Mouse (Mus musculus) liver, postnatal 0 days (tissue): ENCODE data around the gene Htra2. TPM values are rescaled to one million over a fixed set of nuclear protein-coding genes. Genes with fewer than 3 reads are reported as not detected.
A peak's percentile ranks its signal among the peaks of the same experiment; 100 is the strongest.

Experiments
- ATAC-seq: fragments of 200-750 bp; cut with Nextera tagmentation; 2 replicates; pipeline ENCODE4 v1.8.0; 2017; ENCODE audit warnings: mild to moderate bottlenecking, moderate library complexity
- DNase-seq: peaks from one replicate; pipeline ENCODE4 v3.0.0-alpha.2; 2016
- H3K27ac ChIP-seq: fragments of 300-500 bp; sonication (generic); 2 replicates; pipeline ENCODE4 v1.5.1; 2014; ENCODE audit warnings: antibody characterized with exemption, moderate library complexity, mild to moderate bottlenecking, low read depth
- H3K27me3 ChIP-seq: fragments of 300-500 bp; sonication (generic); 2 replicates; pipeline ENCODE4 v1.6.1; 2014; ENCODE audit warnings: low read length, control low read depth, mixed read lengths; ENCODE audit not compliant: insufficient read depth
- H3K36me3 ChIP-seq: fragments of 300-500 bp; sonication (generic); replicated peaks from 2 replicates; pipeline ENCODE4 v1.6.1; 2014; ENCODE audit warnings: mild to moderate bottlenecking, control low read depth, low read length, moderate library complexity, mixed read lengths; ENCODE audit not compliant: insufficient read depth
- H3K4me1 ChIP-seq: fragments of 300-500 bp; sonication (generic); 2 replicates; pipeline ENCODE4 v1.6.1; 2014; ENCODE audit warnings: antibody characterized with exemption, mild to moderate bottlenecking, control low read depth; ENCODE audit not compliant: insufficient read depth
- H3K4me2 ChIP-seq: fragments of 300-500 bp; sonication (generic); 2 replicates; pipeline ENCODE4 v1.6.1; 2014; ENCODE audit warnings: low read depth, mild to moderate bottlenecking, low read length, moderate library complexity, mixed read lengths
- H3K4me3 ChIP-seq: fragments of 300-500 bp; sonication (generic); 2 replicates; pipeline ENCODE4 v1.5.1; 2014; ENCODE audit warnings: low read depth, low read length
- H3K9ac ChIP-seq: fragments of 300-500 bp; sonication (generic); replicated peaks from 2 replicates; pipeline ENCODE4 v1.6.1; 2014; ENCODE audit warnings: mild to moderate bottlenecking, moderate library complexity
- H3K9me3 ChIP-seq: fragments of 300-500 bp; sonication (generic); 2 replicates; pipeline ENCODE4 v1.6.1; 2016; ENCODE audit warnings: mild to moderate bottlenecking, control low read depth, low read length, mixed read lengths
- CTCF ChIP-seq: sonication (generic); IDR thresholded peaks from 2 replicates; pipeline ENCODE4 v1.5.1; 2016; ENCODE audit warnings: antibody characterized with exemption, low read depth
- EP300 ChIP-seq: IDR thresholded peaks from 2 replicates; pipeline ENCODE4 v1.6.1; 2016; ENCODE audit warnings: antibody characterized with exemption, low read depth, mild to moderate bottlenecking
- WGBS: fragments of 180-500 bp; shearing (Covaris S2); extraction: QIAGEN DNeasy Blood & Tissue Kit; methylation state at CpG from one replicate; pipeline ENCODE4 v1.1.7; 2014; ENCODE audit not compliant: insufficient replicate concordance; 5-methylcytosine and 5-hydroxymethylcytosine counted together
- microRNA counts: library from miRNA; unstranded; fragments of <30 nt; microRNA quantifications from one replicate; lab custom pipeline; 2015
- microRNA-seq: library from miRNA; unstranded; fragments of <30 nt; microRNA quantifications from one replicate; pipeline ENCODE4, GENCODE M21; 2016
- polyA plus RNA-seq: library from polyadenylated mRNA; unstranded; fragments of >200 nt; fragmentation: Nextera tagmentation; extraction: Ambion mirVana; gene quantifications from 2 replicates; pipeline ENCODE4 v1.2.1, GENCODE M21; 2015

Htra2 gene
- polyA plus RNA-seq, 1 experiment from 2014 or later, result 34.7 TPM

DNA sequence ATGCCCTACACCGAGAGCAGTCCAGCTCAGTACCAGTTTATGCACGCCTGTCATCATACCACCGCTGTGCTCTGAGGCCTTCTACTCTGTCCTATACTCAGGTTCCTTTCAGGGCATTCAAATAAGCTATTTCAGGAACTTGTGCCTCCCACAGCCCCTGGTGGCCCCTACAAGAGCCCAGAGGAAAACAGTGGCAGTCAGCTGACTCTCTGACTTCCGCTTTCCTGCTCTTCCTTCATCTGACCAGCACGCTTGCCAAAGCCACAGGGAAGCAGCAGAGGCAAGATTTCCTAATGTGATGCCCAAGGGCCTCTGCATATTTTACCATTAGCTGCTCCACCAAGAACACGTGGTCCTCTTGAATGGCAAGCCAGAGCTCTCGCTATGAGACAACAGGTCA is 50.2 kb downstream of the Htra2 start:
- H3K4me2 ChIP-seq, result peak overlapping the region; percentile 56
- H3K4me1 ChIP-seq, result peaks cover 35% of the 10 kb centered on the region
- TF ChIP-seq CTCF (peak; percentile 31), EP300 (peak; percentile 34; the same call in 1 of the 2 replicates)
- peak; percentile 71 for ATAC-seq
- H3K9ac ChIP-seq, result no peak overlapping the region
- H3K27me3 ChIP-seq, result no peaks in the 10 kb centered on the region
- peak overlapping the region; percentile 17; the same call in 1 of the 2 replicates for H3K4me3 ChIP-seq
- H3K9me3 ChIP-seq, result no peaks in the 10 kb centered on the region
- no peaks in the 10 kb centered on the region for H3K36me3 ChIP-seq
- peak overlapping the region; percentile 69 for H3K27ac ChIP-seq
- DNase-seq, result peak; percentile 62
- WGBS, result 33% methylated on average over 7 of the region's 7 CpGs

DNA sequence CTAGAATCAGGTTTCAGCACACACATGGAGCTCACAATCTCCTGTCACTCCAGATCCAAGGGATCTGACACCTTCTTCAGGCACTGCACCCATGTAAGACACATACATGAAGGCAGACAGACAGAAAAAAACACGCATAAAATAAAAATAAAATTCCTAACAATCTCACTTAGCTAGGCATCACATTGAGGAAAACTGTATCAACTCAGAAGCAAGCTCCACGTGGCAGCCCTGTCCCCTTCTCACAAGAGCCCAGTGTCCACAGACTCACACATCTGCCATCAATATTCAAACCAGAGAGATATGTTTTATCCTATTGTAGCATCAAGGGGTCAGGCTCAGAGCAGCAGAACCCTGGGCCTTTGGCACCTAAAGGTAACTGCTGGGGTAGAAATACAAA is 50.8 kb downstream of the Htra2 start:
- TF ChIP-seq EP300 (no peak), CTCF (no peak)
- no peak overlapping the region; the same call in 1 of the 2 replicates for H3K9ac ChIP-seq
- peak overlapping the region; percentile 69 for H3K27ac ChIP-seq
- H3K4me3 ChIP-seq, result peak overlapping the region; percentile 17; the same call in 1 of the 2 replicates
- H3K27me3 ChIP-seq, result no peaks in the 10 kb centered on the region
- H3K4me1 ChIP-seq, result peaks cover 32% of the 10 kb centered on the region
- peak overlapping the region; percentile 56 for H3K4me2 ChIP-seq
- H3K36me3 ChIP-seq, result no peaks in the 10 kb centered on the region
- ATAC-seq, result no peak
- 54% methylated on average over 2 of the region's 2 CpGs for WGBS
- DNase-seq, result no peak
- no peaks in the 10 kb centered on the region for H3K9me3 ChIP-seq

DNA sequence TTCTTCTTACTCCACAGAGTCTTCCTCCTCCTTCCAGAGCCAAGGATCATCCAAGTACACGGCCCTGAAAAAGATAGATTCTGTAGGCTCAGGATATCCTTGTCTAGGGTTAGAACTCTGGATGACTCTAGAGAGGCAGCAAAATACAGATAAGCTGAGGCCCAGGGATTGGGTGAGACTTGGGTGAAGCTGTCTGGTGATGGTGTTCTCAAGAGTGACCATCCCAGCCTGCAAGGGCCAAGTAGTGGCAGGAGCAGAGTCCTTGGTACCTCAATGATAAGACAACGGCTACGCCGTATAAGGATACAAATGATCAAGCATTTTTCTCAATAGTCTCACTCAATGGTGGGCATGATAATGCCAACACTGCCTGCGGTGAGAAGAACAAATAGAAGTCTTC is 51.2 kb downstream of the Htra2 start:
- no peak for TF ChIP-seq EP300
- no peak for TF ChIP-seq CTCF
- WGBS, result 52% methylated on average over 5 of the region's 5 CpGs
- Histone ChIP-seq H3K4me1 (peaks cover 32% of the 10 kb centered on the region), H3K36me3 (no peaks in the 10 kb centered on the region), H3K4me3 (no peak overlapping the region), H3K9ac (0 out of 2 replicates have a peak overlapping the region, but pooled peaks have one; percentile 23), H3K9me3 (no peaks in the 10 kb centered on the region), H3K4me2 (peak overlapping the region; percentile 56), H3K27me3 (no peaks in the 10 kb centered on the region), H3K27ac (peak overlapping the region; percentile 69)
- ATAC-seq (0 out of 2 replicates have a peak, but pooled peaks have one; percentile 14), DNase-seq (no peak)

DNA sequence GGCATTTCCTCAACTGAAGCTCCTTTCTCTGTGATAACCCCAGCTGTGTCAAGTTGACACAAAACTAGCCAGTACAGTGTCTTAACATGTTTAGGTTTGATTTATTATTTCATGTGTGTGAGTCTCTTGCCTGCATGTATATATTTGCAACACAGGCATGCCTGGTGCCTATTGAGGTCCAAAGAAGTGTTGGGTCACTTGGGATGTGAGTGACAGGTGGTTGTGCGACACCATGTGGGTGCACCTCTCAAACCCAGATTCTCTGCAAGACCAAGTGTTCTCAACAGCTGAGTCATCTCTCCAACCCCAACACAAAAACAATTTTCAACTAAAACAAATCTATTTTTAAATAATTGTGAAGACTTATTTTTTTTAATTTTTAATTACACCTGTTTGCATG is 52.0 kb downstream of the Htra2 start:
- Histone ChIP-seq H3K4me1 (peaks cover 31% of the 10 kb centered on the region), H3K27me3 (no peaks in the 10 kb centered on the region), H3K27ac (no peak overlapping the region), H3K36me3 (no peaks in the 10 kb centered on the region), H3K4me2 (0 out of 2 replicates have a peak overlapping the region, but pooled peaks have one; percentile 56), H3K9ac (no peak overlapping the region), H3K9me3 (no peaks in the 10 kb centered on the region), H3K4me3 (no peak overlapping the region)
- 93% methylated on average over 1 of the region's 1 CpGs for WGBS
- TF ChIP-seq EP300 (no peak), CTCF (no peak)
- ATAC-seq (no peak), DNase-seq (no peak)

MicroRNAs within 50 kb of the gene (microRNA counts, 519-probe panel; counts per million panel counts)
- microRNA mmu-miR-3470a+mmu-miR-3470b (lab: Ali Mortazavi, UCI), result not detected

Small RNA genes within 50 kb of the gene (microRNA-seq; reads per million reads assigned to microRNA genes)
- gene Mir3470a (not detected), gene Mir7040 (not detected)

Other genes starting within 250 kb of the Htra2 start
- gene Sema4f, start 115.5 kb downstream of the Htra2 start, polyA plus RNA-seq, result 0.08 and 0.12 TPM in 2 replicates
- 3.8 and 4.3 TPM in 2 replicates for gene M1ap, start 108.4 kb downstream of the Htra2 start, polyA plus RNA-seq
- 11.3 and 11.8 TPM in 2 replicates for gene Dok1, start 21.8 kb downstream of the Htra2 start, polyA plus RNA-seq
- 1.2 and 1.7 TPM in 2 replicates for gene Loxl3, start 21.1 kb downstream of the Htra2 start, polyA plus RNA-seq
- 175 and 180 TPM in 2 replicates for gene Aup1, start 752 bp downstream of the Htra2 start, polyA plus RNA-seq
- gene Dqx1, start 2.6 kb upstream of the Htra2 start, polyA plus RNA-seq, result 7.5 and 8.2 TPM in 2 replicates
- gene Tlx2, start 15.0 kb upstream of the Htra2 start, polyA plus RNA-seq, result not detected in 2 replicates
- gene Pcgf1, start 22.6 kb upstream of the Htra2 start, polyA plus RNA-seq, result 11.6 and 11.7 TPM in 2 replicates
- gene Lbx2, start 31.1 kb upstream of the Htra2 start, polyA plus RNA-seq, result 0.40 and 0.51 TPM in 2 replicates
- gene Ccdc142, start 46.3 kb upstream of the Htra2 start, polyA plus RNA-seq, result 0.54 and 0.71 TPM in 2 replicates
- 0.85 and 0.92 TPM in 2 replicates for gene Gm42688, start 46.3 kb upstream of the Htra2 start, polyA plus RNA-seq
- 88.3 and 90.2 TPM in 2 replicates for gene Mrpl53, start 53.8 kb upstream of the Htra2 start, polyA plus RNA-seq
- gene Mogs, start 60.2 kb upstream of the Htra2 start, polyA plus RNA-seq, result 21.4 and 21.5 TPM in 2 replicates
- 21.0 and 22.0 TPM in 2 replicates for gene Wbp1, start 66.3 kb upstream of the Htra2 start, polyA plus RNA-seq
- gene Ino80b, start 70.2 kb upstream of the Htra2 start, polyA plus RNA-seq, result 5.1 and 5.7 TPM in 2 replicates
- gene Rtkn, start 80.2 kb upstream of the Htra2 start, polyA plus RNA-seq, result 7.0 and 7.1 TPM in 2 replicates
- 0.17 and 0.20 TPM in 2 replicates for gene Wdr54, start 101.1 kb upstream of the Htra2 start, polyA plus RNA-seq
- gene 1700003E16Rik, start 101.1 kb upstream of the Htra2 start, polyA plus RNA-seq, result 0.25 and 0.27 TPM in 2 replicates
- gene Dctn1, start 110.6 kb upstream of the Htra2 start, polyA plus RNA-seq, result 13.2 and 14.7 TPM in 2 replicates
- gene Slc4a5, start 164.6 kb upstream of the Htra2 start, polyA plus RNA-seq, result 0.04 and 0.05 TPM in 2 replicates